Mouse (Mus musculus) neural tube, embryonic 11.5 days (tissue): ENCODE measurements around the gene 4930562C15Rik. TPM values are rescaled to one million over a fixed set of nuclear protein-coding genes. Genes with fewer than 3 reads are reported as not detected.

Experiments used
- ATAC-seq: fragments of 200-750 bp; cut with Nextera tagmentation; 2 replicates; pipeline ENCODE4 v1.8.0; 2017; ENCODE audit warnings: moderate number of reproducible peaks, mild to moderate bottlenecking, moderate TSS enrichment, moderate library complexity; ENCODE audit not compliant: insufficient read depth, low FRiP score, low TSS enrichment
- DNase-seq: peaks from one replicate; pipeline ENCODE4 v3.0.0-alpha.2; 2015; ENCODE audit warnings: low spot score
- H3K27ac ChIP-seq: fragments of 300-500 bp; sonication (generic); 2 replicates; pipeline ENCODE4 v1.5.1; 2014; ENCODE audit warnings: low read depth, mild to moderate bottlenecking, low read length
- H3K27me3 ChIP-seq: fragments of 300-500 bp; sonication (generic); 2 replicates; pipeline ENCODE4 v1.6.1; 2014; ENCODE audit warnings: mild to moderate bottlenecking, low read length, mixed read lengths; ENCODE audit not compliant: control insufficient read depth, insufficient read depth
- H3K36me3 ChIP-seq: fragments of 300-500 bp; sonication (generic); 2 replicates; pipeline ENCODE4 v1.6.1; 2014; ENCODE audit warnings: mild to moderate bottlenecking, low read length, moderate library complexity, mixed read lengths; ENCODE audit not compliant: control insufficient read depth, insufficient read depth
- H3K4me1 ChIP-seq: fragments of 300-500 bp; sonication (generic); 2 replicates; pipeline ENCODE4 v1.6.1; 2014; ENCODE audit warnings: low read length, mixed read lengths; ENCODE audit not compliant: control insufficient read depth, insufficient read depth
- H3K4me2 ChIP-seq: fragments of 300-500 bp; sonication (generic); 2 replicates; pipeline ENCODE4 v1.6.1; 2014; ENCODE audit warnings: low read depth, mild to moderate bottlenecking, moderate library complexity
- H3K4me3 ChIP-seq: fragments of 300-500 bp; sonication (generic); 2 replicates; pipeline ENCODE4 v1.5.1; 2014; ENCODE audit warnings: low read depth, low read length
- H3K9ac ChIP-seq: fragments of 300-500 bp; sonication (generic); 2 replicates; pipeline ENCODE4 v1.6.1; 2014; ENCODE audit warnings: mild to moderate bottlenecking, low read length
- H3K9me3 ChIP-seq: fragments of 300-500 bp; sonication (generic); 2 replicates; pipeline ENCODE4 v1.6.1; 2016; ENCODE audit warnings: low read length; ENCODE audit not compliant: control insufficient read depth
- WGBS: fragments of 180-500 bp; shearing (Covaris S2); extraction: QIAGEN DNeasy Blood & Tissue Kit; methylation state at CpG from one replicate; pipeline ENCODE4 v1.1.7; 2014; 5-methylcytosine and 5-hydroxymethylcytosine counted together
- polyA plus RNA-seq: library from polyadenylated mRNA; unstranded; fragments of >200 nt; fragmentation: Nextera tagmentation; extraction: Ambion mirVana; gene quantifications from 2 replicates; pipeline ENCODE4 v1.2.1, GENCODE M21; 2014

The 4930562C15Rik gene
- polyA plus RNA-seq, 1 experiment from 2014 or later, result 0.38 TPM

GRCm38 (mm10) chr16:4827639-4828038, 7.6 kb upstream of the 4930562C15Rik start:
- no peak overlapping the region for H3K4me3 ChIP-seq
- WGBS, result 93% methylated on average over 5 of the region's 5 CpGs
- H3K27me3 ChIP-seq, result no peaks in the 10 kb centered on the region
- no peak overlapping the region for H3K4me2 ChIP-seq
- no peak overlapping the region for H3K9ac ChIP-seq
- ATAC-seq, result no peak
- no peak for DNase-seq
- no peaks in the 10 kb centered on the region for H3K9me3 ChIP-seq
- no peaks in the 10 kb centered on the region for H3K36me3 ChIP-seq
- H3K4me1 ChIP-seq, result no peaks in the 10 kb centered on the region
- H3K27ac ChIP-seq, result no peak overlapping the region

DNA sequence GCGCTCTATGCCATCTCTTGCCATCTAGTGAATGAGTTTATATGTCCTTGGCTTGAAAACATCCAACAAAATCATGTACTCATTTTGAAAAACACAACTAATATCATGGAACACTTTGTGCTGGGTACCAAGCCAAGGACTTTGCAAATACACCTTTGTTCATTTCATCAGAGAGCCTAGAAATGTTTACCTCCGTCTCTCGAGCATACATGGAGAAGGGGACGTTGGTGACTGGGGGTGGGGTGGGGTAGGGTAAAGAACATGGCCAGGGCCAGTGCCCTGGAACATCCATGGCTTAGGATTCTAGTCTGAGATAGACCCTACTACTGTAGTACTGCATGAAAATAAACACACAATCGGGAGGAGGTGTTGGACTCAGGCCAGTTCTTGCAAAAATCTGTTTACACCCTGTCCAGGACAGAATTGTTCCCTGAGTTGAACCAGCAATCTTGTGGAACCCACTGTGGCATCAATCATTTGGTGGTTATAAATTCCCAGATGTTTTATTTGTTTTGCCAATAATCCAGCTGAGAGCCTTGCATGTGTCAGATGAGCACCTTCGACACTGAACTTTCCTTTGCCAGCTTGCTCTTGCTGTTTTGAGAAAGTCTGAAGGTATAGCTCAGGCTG, 5.8 kb upstream of the 4930562C15Rik start:
- ATAC-seq (no peak), DNase-seq (no peak)
- Histone ChIP-seq H3K4me3 (no peak overlapping the region), H3K27me3 (no peaks in the 10 kb centered on the region), H3K36me3 (no peaks in the 10 kb centered on the region), H3K4me1 (no peaks in the 10 kb centered on the region), H3K27ac (no peak overlapping the region), H3K4me2 (no peak overlapping the region), H3K9me3 (no peaks in the 10 kb centered on the region), H3K9ac (no peak overlapping the region)
- 91% methylated on average over 6 of the region's 6 CpGs for WGBS

DNA sequence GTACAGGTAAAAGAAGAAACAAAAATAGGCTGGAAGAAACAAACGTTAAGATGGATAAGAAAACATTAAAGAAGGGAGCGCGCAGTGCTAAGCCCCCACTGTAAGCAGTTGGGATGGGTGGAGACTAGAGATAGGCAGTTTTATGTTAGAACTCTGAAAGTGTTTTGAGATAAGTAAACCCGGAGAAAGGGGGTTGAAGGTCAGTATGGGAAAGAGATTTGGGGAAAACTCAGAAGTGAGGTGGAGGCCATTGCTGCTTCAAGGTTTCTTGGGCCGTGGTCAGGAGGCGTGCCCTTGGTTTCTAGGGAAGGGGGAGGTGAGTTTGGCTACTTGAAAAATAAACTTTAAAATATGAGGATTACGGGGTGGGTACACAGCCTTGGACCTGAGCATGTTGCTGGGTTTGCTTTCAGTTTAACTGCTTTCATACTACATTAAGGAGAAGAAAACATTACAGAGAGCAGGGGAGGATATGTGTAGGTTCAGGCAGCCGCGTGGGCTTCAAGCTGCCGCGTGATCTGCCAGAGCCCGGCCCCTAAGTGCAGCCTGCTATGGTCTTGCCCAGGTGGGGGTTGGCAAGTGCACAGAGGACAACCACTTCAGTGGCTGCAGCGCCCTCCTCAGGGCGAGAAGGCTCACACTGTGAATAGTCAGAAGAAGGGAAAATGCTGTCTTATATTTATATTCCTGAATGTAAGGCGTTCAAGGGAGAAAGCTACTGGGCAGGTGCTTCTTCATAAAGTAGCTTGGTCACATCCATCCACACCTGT, 3.4 kb upstream of the 4930562C15Rik start:
- Histone ChIP-seq H3K36me3 (no peaks in the 10 kb centered on the region), H3K4me3 (no peak overlapping the region), H3K9me3 (no peaks in the 10 kb centered on the region), H3K4me1 (no peaks in the 10 kb centered on the region), H3K27ac (no peak overlapping the region), H3K4me2 (no peak overlapping the region), H3K9ac (no peak overlapping the region), H3K27me3 (no peaks in the 10 kb centered on the region)
- DNase-seq, result no peak
- ATAC-seq, result no peak
- 74% methylated on average over 15 of the region's 15 CpGs for WGBS

DNA sequence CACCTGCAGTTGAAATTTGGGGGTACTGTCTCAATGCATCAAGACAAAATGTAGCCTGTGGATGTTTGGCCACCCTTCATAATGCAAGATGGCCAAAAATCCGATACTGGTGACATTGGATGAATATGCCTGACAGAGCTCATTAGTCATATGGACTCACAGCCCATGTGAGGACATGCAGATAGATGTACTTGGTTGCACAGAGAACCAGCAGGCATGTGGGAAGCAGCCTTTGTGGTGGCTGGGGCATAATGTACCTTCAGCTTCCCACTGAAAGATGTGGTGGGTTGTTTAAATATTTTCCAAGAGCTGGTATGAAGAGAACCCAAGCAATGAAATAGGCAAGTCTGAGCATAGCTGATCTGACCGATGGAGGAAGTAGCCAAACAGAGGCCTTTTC, 1.4 kb upstream of the 4930562C15Rik start:
- H3K36me3 ChIP-seq, result no peaks in the 10 kb centered on the region
- H3K27me3 ChIP-seq, result no peaks in the 10 kb centered on the region
- H3K4me1 ChIP-seq, result no peaks in the 10 kb centered on the region
- H3K4me3 ChIP-seq, result no peak overlapping the region
- H3K4me2 ChIP-seq, result no peak overlapping the region
- no peak overlapping the region for H3K27ac ChIP-seq
- ATAC-seq, result no peak
- H3K9ac ChIP-seq, result no peak overlapping the region
- H3K9me3 ChIP-seq, result no peaks in the 10 kb centered on the region
- DNase-seq, result no peak
- 80% methylated on average over 2 of the region's 2 CpGs for WGBS

DNA sequence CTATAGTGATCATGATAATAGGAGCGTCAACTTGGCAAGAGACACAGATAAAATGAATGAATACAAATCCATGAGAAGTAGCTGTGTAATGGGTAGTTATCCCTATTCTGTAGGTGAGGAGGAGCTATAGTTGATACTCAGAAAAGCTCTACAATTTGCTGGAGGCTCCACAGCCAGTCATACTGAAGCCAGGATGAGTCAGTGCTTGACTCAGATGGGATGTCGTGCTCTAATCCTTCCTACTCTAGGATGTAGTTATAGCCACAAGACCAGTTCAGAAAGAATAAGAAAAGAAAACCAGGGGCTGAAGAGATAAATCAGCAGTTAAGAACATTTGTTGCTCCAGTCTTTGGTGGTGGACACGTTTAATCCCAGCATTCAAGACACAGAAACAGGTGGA, 2.4 kb downstream of the 4930562C15Rik start:
- Histone ChIP-seq H3K9ac (no peak overlapping the region), H3K4me2 (no peak overlapping the region), H3K4me1 (no peaks in the 10 kb centered on the region), H3K9me3 (no peaks in the 10 kb centered on the region), H3K27ac (no peak overlapping the region), H3K4me3 (no peak overlapping the region), H3K27me3 (no peaks in the 10 kb centered on the region), H3K36me3 (no peaks in the 10 kb centered on the region)
- DNase-seq, result no peak
- ATAC-seq, result no peak
- 90% methylated on average over 3 of the region's 3 CpGs for WGBS

GRCm38 (mm10) chr16:4839552-4839951, 4.3 kb downstream of the 4930562C15Rik start:
- no peak overlapping the region for H3K27ac ChIP-seq
- H3K36me3 ChIP-seq, result no peaks in the 10 kb centered on the region
- no peaks in the 10 kb centered on the region for H3K9me3 ChIP-seq
- no peak overlapping the region for H3K4me2 ChIP-seq
- H3K4me3 ChIP-seq, result no peak overlapping the region
- ATAC-seq (no peak), DNase-seq (no peak)
- H3K9ac ChIP-seq, result no peak overlapping the region
- H3K27me3 ChIP-seq, result no peaks in the 10 kb centered on the region
- no peaks in the 10 kb centered on the region for H3K4me1 ChIP-seq
- WGBS, result 80% methylated on average over 3 of the region's 3 CpGs

GRCm38 (mm10) chr16:4840231-4840630, 5.0 kb downstream of the 4930562C15Rik start:
- no peaks in the 10 kb centered on the region for H3K9me3 ChIP-seq
- no peak for ATAC-seq
- H3K9ac ChIP-seq, result no peak overlapping the region
- 83% methylated on average over 8 of the region's 8 CpGs for WGBS
- no peak for DNase-seq
- H3K4me1 ChIP-seq, result no peaks in the 10 kb centered on the region
- H3K36me3 ChIP-seq, result no peaks in the 10 kb centered on the region
- no peak overlapping the region for H3K27ac ChIP-seq
- no peak overlapping the region for H3K4me3 ChIP-seq
- H3K27me3 ChIP-seq, result no peaks in the 10 kb centered on the region
- no peak overlapping the region for H3K4me2 ChIP-seq

- Histone ChIP-seq H3K36me3 (no peaks in the 10 kb centered on the region), H3K9me3 (no peaks in the 10 kb centered on the region), H3K4me2 (no peak overlapping the region), H3K9ac (no peak overlapping the region), H3K27me3 (no peaks in the 10 kb centered on the region), H3K4me1 (no peaks in the 10 kb centered on the region), H3K27ac (no peak overlapping the region), H3K4me3 (no peak overlapping the region)
- no peak for ATAC-seq
- 86% methylated on average over 3 of the region's 3 CpGs for WGBS
- no peak for DNase-seq
Observed at GRCm38 (mm10) chr16:4847041-4847440, 11.8 kb downstream of the 4930562C15Rik start.

DNA sequence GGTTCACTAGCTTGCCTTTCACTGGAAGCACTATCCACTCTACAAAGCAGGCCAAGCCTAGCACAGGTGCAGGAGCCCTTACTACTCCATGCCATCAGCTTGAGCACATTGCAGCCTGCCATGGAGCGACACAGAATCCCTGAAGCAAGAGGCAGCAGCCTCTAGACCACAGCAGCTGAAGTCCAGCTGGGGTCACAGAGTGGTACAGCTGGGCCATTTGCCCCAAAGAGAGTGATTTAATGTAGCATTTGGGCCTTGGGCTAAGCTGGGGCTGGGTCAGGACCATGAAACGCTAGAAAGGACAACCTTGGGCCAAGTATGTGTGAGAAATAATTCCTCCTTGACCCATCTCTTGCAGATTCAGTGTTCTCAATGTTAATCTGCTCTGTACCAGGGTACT, 12.9 kb downstream of the 4930562C15Rik start:
- no peaks in the 10 kb centered on the region for H3K27me3 ChIP-seq
- no peaks in the 10 kb centered on the region for H3K4me1 ChIP-seq
- no peak for ATAC-seq
- H3K36me3 ChIP-seq, result no peaks in the 10 kb centered on the region
- H3K9ac ChIP-seq, result no peak overlapping the region
- H3K9me3 ChIP-seq, result no peaks in the 10 kb centered on the region
- H3K4me2 ChIP-seq, result no peak overlapping the region
- no peak overlapping the region for H3K27ac ChIP-seq
- DNase-seq, result no peak
- H3K4me3 ChIP-seq, result no peak overlapping the region
- WGBS, result 77% methylated on average over 2 of the region's 2 CpGs
